Mouse (Mus musculus): ENCODE measurements at regions not wholly inside any gene's neighbourhood (a gene's known extent, or its start where the extent isn't known, plus 50 kb on each side); places are given as distances from the start of the nearest gene placed in this dataset.
A peak's percentile ranks its signal among the peaks of the same experiment; 100 is the strongest.

GRCm38 (mm10) chr14:68973636-68974101 is 320.4 kb downstream of the Synb start:
- no peak for DNase-seq (ENCODE audit: low read depth, low spot score)

DNA sequence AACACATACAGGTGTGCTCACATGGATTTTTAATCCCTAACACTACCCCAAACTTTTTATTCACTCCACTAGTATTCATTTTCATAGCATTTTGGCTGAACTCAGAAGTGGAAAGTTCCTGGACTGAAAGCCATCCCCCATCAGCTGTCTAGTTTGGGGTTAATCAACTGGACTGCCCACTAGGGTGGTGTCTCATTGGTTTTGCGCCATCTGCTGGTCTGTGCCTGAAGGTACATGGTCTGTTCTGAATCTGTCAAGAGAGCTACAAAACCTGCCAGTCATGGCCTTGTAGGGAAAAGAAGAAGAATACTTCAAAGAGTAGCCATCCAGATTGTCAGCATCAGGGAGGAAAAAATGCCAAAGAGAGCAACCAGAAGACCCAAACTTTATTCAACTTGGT is 327.3 kb downstream of the Synb start:
- no peak for DNase-seq (ENCODE audit: low read depth, low spot score)

- no peak for DNase-seq (ENCODE audit: low read depth, low spot score)
These were observed 339.3 kb downstream of the Synb start for GRCm38 (mm10) chr14:68954577-68955460.

GRCm38 (mm10) chr14:68945906-68946305 is 348.2 kb downstream of the Synb start:
- DNase-seq (ENCODE audit: low read depth, low spot score): no peak

GRCm38 (mm10) chr14:68945434-68945833 is 348.7 kb downstream of the Synb start:
- DNase-seq (ENCODE audit: low read depth, low spot score): no peak

DNA sequence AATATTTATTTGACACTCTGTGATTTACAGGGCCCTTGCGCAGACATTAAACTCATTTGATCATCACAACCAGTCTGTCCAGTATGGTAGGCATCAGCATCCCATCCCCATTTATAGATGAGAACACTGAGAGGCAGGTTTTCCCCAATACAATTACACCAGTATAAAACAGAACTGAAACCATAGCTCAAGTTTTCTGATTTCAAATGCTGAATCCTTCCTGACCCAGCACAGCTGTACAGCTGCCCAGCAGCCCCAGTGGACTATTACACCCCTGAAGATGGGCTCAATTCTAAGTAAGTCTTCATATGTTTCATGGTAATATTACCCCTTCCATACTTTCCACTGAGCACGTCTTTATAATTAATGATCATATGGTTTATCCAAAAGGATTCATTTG is 352.3 kb downstream of the Synb start:
- DNase-seq (ENCODE audit: low read depth, low spot score): no peak

DNA sequence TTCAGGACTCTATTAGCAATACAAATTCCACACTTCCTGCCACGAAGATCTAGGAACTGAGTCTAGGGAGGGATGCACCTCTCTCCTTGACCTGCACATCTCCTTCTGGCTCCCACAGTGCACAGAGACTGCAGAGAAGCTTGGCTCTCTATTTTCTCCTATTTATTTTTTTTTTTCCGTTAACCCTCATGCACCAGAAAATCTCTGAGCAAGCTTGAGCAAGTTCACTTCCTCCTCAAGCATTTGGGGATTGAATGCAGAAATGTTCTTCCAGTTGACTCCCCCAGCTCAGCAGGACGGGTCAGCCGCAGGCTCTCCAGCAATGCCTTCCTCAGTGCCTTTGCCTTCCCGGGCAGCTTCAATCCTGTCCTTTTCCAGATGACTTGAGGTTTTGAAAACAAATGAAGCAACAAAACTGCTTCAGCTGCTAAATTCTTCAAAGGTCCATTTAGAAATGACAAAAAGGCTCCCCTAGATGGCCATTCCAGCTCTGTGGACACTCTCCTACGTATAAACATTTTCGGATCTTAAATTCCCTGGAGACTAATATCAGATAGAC is 352.9 kb downstream of the Synb start:
- no peak for DNase-seq (ENCODE audit: low read depth, low spot score)

DNA sequence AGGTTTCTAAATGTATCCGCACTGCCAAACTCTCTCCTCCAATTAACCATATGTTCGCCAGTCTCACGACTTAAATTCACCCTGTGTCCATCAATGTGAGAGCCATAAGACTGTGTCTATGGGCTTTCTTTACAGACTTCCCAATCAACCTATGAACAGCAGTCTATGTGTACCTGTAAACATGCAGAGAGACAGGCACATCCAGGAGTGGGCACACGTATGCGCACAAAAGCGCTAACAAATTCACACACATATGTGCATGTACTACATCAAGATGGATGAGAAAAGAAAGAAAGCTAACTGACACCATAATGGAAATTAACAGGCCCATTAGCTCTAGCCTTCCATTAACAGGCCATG is 358.8 kb downstream of the Synb start:
- no peak for DNase-seq (ENCODE audit: low read depth, low spot score)

DNA sequence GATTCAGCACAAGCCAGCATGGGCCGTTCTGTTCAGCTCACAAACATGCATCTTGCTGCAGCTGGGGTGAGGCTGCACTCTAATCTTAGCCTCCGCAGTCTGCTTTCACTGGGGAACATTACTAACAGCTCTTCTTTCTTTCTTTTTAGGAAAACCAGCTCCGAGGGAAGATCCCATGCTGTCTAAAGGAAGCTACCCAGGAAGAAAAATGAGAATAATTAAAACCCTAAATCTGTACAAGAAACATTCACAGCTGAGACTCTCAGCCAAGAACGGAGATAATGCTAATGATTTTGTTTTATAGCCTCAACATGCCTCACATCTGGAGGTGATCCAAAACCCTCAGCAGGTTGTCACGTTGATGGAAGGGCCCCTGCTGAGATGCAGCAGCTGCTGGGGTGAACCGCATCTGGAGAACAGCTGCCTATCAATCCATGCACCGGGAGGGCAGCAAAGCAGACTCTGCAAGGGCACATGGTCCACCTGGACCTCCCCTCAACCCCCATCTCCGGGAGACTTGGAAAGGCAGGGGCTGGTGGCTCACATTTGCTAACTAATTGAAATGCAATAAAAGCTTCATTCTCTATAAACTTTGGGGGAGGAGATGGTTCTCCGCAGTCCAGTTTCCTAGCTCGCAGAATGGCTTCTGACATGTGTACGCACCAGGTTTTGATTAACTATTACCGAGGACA is 359.3 kb downstream of the Synb start:
- peak; percentile 36 for DNase-seq (ENCODE audit: low read depth, low spot score)

- DNase-seq (ENCODE audit: low read depth, low spot score): no peak
These were observed 366.3 kb downstream of the Synb start for GRCm38 (mm10) chr14:68927814-68928213.

GRCm38 (mm10) chr14:68923054-68923453 is 371.0 kb downstream of the Synb start:
- peak; percentile 69 for DNase-seq (ENCODE audit: low read depth, low spot score)

GRCm38 (mm10) chr14:68922035-68922434 is 372.1 kb downstream of the Synb start:
- no peak for DNase-seq (ENCODE audit: low read depth, low spot score)

- DNase-seq (ENCODE audit: low read depth, low spot score): no peak
These were observed 375.5 kb downstream of the Synb start for GRCm38 (mm10) chr14:68918526-68919045.

- no peak for DNase-seq (ENCODE audit: low read depth, low spot score)
These were observed 394.2 kb downstream of the Synb start for GRCm38 (mm10) chr14:68899921-68900320.

GRCm38 (mm10) chr14:68877171-68877570 is 416.9 kb downstream of the Synb start:
- DNase-seq (ENCODE audit: low read depth, low spot score): no peak

DNA sequence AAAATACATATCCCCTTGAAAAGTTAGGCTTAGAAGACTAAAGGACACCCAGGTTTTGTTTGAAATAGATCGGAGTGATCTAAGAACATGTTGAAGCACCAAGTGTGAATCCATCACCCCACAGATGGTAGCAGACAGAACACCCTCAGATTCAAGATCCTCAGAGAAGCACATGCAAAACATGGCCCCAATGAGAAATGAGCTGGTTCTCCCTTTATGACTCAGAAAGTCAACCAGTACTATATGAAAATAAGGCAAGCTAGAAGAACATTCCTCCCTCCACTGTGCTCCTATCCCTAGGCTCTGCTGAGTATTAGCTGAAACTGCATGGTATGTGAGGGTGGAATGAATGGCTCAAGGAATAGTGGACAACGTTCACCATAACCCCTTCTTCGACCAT is 433.0 kb downstream of the Synb start:
- DNase-seq (ENCODE audit: low read depth, low spot score): no peak

- no peak for DNase-seq (ENCODE audit: low read depth, low spot score)
These were observed 436.2 kb downstream of the Synb start for GRCm38 (mm10) chr14:68857948-68858347.

DNA sequence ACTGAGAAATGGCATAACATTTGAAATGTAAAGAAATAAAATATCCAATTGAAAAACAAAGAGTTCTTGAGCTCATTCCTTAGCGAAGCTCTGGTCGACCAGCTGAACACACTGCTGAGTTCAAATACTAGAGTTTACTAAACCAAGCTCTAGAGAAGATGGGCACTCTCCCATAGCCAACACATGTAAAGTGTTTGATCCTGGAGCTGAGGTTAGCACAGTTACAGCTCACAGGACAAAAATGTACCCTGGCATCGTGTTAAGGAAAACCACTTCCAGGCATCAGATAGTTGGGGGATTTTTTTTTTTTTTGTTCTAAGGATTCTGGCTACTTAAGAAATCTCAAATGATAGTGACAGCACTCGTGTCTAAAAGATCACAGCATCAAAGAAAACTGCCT is 445.6 kb downstream of the Synb start:
- DNase-seq (ENCODE audit: low read depth, low spot score): no peak

- DNase-seq (ENCODE audit: low read depth, low spot score): no peak
These were observed 446.5 kb downstream of the Synb start for GRCm38 (mm10) chr14:68847609-68848008.

DNA sequence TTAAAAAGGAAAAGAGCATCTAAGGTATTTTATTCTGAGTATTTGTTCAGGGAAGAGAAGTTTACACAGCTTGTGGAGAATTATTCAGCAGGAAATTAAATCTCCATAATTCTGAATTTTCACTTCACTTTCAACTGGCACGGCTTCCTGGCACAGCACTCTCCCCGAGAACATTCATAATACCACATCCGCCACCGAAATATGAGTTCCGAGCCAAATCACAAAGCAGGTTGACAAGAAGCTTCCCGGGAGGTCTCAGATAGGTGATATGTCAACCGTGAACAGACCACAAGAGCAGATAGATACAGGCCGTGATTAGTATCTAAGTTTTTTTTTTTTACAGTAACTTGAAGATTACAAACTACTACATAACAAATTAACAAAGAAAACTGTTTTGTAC is 473.9 kb downstream of the Synb start:
- DNase-seq (ENCODE audit: low read depth, low spot score): no peak

- no peak for DNase-seq (ENCODE audit: low read depth, low spot score)
These were observed 485.1 kb downstream of the Synb start for GRCm38 (mm10) chr14:68808976-68809375.

DNA sequence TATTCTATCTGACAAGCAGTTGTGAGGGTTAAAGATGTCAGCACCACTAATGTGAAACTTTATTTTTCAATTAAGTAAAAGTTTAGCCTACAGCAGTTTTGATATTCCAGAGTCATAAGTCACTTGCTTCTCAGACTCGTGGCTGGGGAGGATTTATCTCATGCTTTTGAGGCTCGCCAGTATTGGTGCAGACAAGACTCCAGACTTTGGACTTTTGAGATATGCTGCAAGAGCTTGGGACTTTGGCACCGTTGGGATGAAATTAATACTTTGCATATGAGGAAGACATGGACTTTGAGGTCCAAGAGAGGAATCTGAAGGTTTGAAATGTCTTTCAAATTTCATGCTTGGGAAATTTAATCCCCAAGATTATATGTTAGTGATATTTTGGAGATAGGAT is 486.2 kb downstream of the Synb start:
- DNase-seq (ENCODE audit: low read depth, low spot score): no peak
